Mouse (Mus musculus): ENCODE measurements around the gene Sh3pxd2a. TPM values are rescaled to one million over a fixed set of nuclear protein-coding genes. Genes with fewer than 3 reads are reported as not detected.

Gene Sh3pxd2a
- polyA plus RNA-seq, 1 experiment from 2014 or later = 3.9 TPM

DNA sequence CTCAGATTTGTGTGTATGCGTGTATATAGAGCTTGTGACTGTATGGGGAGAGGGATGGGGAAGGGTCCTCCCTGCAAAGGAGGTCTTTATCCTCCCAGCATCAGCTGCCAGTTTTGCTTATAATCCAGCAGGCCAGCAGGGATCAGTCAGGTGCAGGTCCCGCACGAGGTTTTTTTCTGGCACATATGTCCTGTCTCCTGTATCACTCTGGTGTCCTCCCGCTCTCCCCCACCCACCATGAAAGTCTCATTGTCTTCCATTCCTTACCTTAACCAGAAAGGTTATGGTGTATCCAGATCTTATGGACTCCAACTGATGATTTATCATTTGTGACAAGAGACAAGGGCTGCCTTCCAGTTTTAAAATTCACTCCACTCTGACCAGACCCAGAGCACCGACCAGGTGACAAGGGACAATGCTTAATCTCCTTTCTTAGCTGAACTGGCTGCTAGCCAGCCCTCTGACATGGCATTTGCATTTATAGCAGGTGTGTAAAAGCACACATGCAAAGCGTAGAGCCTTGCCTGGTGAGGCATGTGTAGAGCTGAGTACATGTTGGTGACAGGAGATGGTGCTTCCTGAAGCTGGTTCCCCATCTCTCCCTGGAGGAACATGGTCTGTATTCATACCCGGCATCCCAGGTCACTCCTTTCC, 242.6 kb downstream of the Sh3pxd2a start:
- WGBS = 79% methylated on average over 7 of the region's 7 CpGs
- no peak for DNase-seq (ENCODE audit: low spot score)

GRCm38 (mm10) chr19:47221006-47221405, 243.2 kb downstream of the Sh3pxd2a start:
- Histone ChIP-seq H3K27me3 (ENCODE audit: insufficient read depth, poor library complexity, severe bottlenecking) (peaks cover 4% of the 10 kb centered on the region), H3K4me3 (no peak overlapping the region), H3K36me3 (no peaks in the 10 kb centered on the region), H3K27ac (no peak overlapping the region), H3K4me1 (peaks cover 27% of the 10 kb centered on the region), H3K9me3 (no peaks in the 10 kb centered on the region)
- DNase-seq (ENCODE audit: low spot score) = no peak
- WGBS = 78% methylated on average over 4 of the region's 4 CpGs

More for the DNA sequence above, 242.6 kb downstream of the Sh3pxd2a start:
- no peaks in the 10 kb centered on the region for H3K9me3 ChIP-seq
- H3K4me1 ChIP-seq = peaks cover 27% of the 10 kb centered on the region
- H3K27me3 ChIP-seq (ENCODE audit: insufficient read depth, poor library complexity, severe bottlenecking) = peaks cover 4% of the 10 kb centered on the region
- H3K4me3 ChIP-seq = no peak overlapping the region
- H3K36me3 ChIP-seq = no peaks in the 10 kb centered on the region
- H3K27ac ChIP-seq = no peak overlapping the region

DNA sequence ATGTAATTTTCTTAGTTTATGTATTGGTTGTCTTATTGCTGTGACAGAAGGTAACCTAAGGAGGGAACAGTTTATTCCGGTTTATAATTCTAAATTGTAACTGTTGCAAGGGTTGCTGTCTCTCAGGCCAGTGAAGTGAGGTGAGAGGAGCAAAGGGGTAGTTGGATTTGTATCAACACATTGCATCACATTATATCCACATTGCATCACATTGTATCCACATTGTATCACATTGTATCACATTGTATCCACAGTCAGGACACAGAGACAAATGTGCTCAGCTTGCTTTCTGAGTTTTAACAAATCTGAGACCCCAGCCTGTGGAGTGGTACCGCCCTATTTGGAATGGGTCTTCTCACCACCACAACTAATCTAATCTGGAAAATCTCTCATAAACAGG, 244.0 kb downstream of the Sh3pxd2a start:
- WGBS = 87% methylated on average over 2 of the region's 2 CpGs
- H3K4me3 ChIP-seq = no peak overlapping the region
- no peaks in the 10 kb centered on the region for H3K9me3 ChIP-seq
- no peaks in the 10 kb centered on the region for H3K36me3 ChIP-seq
- H3K27ac ChIP-seq = no peak overlapping the region
- H3K4me1 ChIP-seq = peaks cover 27% of the 10 kb centered on the region
- DNase-seq (ENCODE audit: low spot score) = no peak
- H3K27me3 ChIP-seq (ENCODE audit: insufficient read depth, poor library complexity, severe bottlenecking) = peaks cover 4% of the 10 kb centered on the region; the same call in 1 of the 2 replicates

DNA sequence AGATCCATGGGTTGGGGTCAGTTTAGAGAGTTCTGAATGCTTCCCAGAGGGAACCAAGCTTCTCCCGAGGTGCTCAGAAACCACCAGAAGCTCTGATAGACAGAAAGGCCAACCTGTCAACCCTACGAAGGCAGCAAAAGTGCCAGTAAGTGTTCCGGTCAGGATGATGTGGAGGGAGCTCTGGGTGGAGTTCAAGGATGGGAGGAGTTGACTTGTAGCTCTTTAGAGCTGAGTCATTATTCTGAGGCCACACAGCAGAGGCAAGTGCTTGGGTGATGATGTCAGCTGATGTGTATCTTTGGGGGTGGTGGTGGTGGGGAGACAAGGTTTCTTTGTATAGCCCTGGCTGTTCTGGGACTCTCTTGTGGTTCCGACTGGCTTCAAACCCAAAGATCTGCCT, 244.6 kb downstream of the Sh3pxd2a start:
- Histone ChIP-seq H3K4me3 (no peak overlapping the region), H3K4me1 (peaks cover 27% of the 10 kb centered on the region), H3K36me3 (no peaks in the 10 kb centered on the region), H3K9me3 (no peaks in the 10 kb centered on the region), H3K27me3 (ENCODE audit: insufficient read depth, poor library complexity, severe bottlenecking) (peaks cover 4% of the 10 kb centered on the region; the same call in 1 of the 2 replicates), H3K27ac (no peak overlapping the region)
- no peak for DNase-seq (ENCODE audit: low spot score)
- 70% methylated on average over 4 of the region's 4 CpGs for WGBS

GRCm38 (mm10) chr19:47216766-47217165, 247.4 kb downstream of the Sh3pxd2a start:
- no peak for DNase-seq (ENCODE audit: low spot score)
- H3K27ac ChIP-seq = no peak overlapping the region
- H3K27me3 ChIP-seq (ENCODE audit: insufficient read depth, poor library complexity, severe bottlenecking) = peaks cover 4% of the 10 kb centered on the region; the same call in 1 of the 2 replicates
- H3K4me3 ChIP-seq = no peak overlapping the region
- 84% methylated on average over 5 of the region's 5 CpGs for WGBS
- H3K9me3 ChIP-seq = no peaks in the 10 kb centered on the region
- no peaks in the 10 kb centered on the region for H3K36me3 ChIP-seq
- H3K4me1 ChIP-seq = 0 out of 2 replicates have a peak, but pooled peaks cover 16% of the 10 kb centered on the region

DNA sequence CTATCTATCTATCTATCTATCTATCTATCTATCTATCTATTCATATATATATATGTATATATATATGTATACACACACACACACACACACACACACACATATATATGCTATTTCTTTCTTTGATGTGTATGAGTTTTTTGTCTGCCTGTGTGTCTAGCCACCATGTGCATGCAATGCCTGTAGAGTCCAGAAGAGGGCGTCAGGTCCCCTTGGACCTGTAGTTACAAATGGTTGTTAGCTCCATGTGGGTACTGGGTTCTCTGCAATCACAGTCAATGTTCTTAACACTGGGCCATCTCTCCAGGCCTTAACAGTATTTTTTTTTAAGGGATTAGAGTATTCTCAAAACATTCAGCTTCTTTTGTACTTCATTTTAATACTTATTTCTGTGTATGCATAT, 250.7 kb downstream of the Sh3pxd2a start:
- Histone ChIP-seq H3K27ac (no peak overlapping the region), H3K36me3 (no peaks in the 10 kb centered on the region), H3K4me1 (0 out of 2 replicates have a peak, but pooled peaks cover 4% of the 10 kb centered on the region), H3K4me3 (no peak overlapping the region), H3K9me3 (no peaks in the 10 kb centered on the region), H3K27me3 (ENCODE audit: insufficient read depth, poor library complexity, severe bottlenecking) (no peaks in the 10 kb centered on the region)
- no peak for DNase-seq (ENCODE audit: low spot score)
- WGBS = 60% methylated on average over 1 of the region's 1 CpGs

GRCm38 (mm10) chr19:47212401-47212800, 251.8 kb downstream of the Sh3pxd2a start:
- Histone ChIP-seq H3K36me3 (no peaks in the 10 kb centered on the region), H3K4me1 (no peaks in the 10 kb centered on the region), H3K4me3 (no peak overlapping the region), H3K9me3 (no peaks in the 10 kb centered on the region), H3K27ac (no peak overlapping the region), H3K27me3 (ENCODE audit: insufficient read depth, poor library complexity, severe bottlenecking) (no peaks in the 10 kb centered on the region)
- WGBS = 84% methylated on average over 7 of the region's 7 CpGs
- no peak for DNase-seq (ENCODE audit: low spot score)

- no peak overlapping the region for H3K4me3 ChIP-seq
- WGBS = 75% methylated on average over 10 of the region's 10 CpGs
- H3K9me3 ChIP-seq = no peaks in the 10 kb centered on the region
- no peak for DNase-seq (ENCODE audit: low spot score)
- H3K27ac ChIP-seq = no peak overlapping the region
- no peaks in the 10 kb centered on the region for H3K4me1 ChIP-seq
- H3K27me3 ChIP-seq (ENCODE audit: insufficient read depth, poor library complexity, severe bottlenecking) = no peaks in the 10 kb centered on the region
- H3K36me3 ChIP-seq = no peaks in the 10 kb centered on the region
These were observed 252.4 kb downstream of the Sh3pxd2a start for GRCm38 (mm10) chr19:47211609-47212312.

DNA sequence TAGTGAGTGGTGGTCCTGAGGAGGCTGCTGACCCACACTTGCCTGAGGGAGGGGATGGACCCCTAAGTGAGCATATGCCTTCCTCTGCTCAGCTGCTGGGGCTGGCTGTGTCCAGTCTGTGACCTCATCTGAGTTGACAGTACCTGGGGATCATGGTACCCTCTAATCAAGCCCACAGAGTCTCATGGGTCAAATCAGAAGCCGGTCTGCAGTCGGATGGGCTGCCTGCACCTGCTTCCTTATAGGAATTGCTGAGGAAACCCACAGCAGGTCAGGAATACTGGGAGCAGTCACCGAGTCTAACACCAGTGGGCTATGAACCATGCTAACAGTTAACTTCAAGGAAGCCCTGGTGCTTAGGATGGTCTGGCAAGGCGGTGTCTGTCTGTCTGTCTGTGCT, 253.8 kb downstream of the Sh3pxd2a start:
- no peak overlapping the region for H3K4me3 ChIP-seq
- H3K4me1 ChIP-seq = no peaks in the 10 kb centered on the region
- no peaks in the 10 kb centered on the region for H3K36me3 ChIP-seq
- no peak for DNase-seq (ENCODE audit: low spot score)
- H3K9me3 ChIP-seq = no peaks in the 10 kb centered on the region
- no peak overlapping the region for H3K27ac ChIP-seq
- 83% methylated on average over 4 of the region's 4 CpGs for WGBS
- H3K27me3 ChIP-seq (ENCODE audit: insufficient read depth, poor library complexity, severe bottlenecking) = 0 out of 2 replicates have a peak, but pooled peaks cover 4% of the 10 kb centered on the region

Small RNAs within 50 kb of the gene (microRNA-seq; reads per million reads assigned to microRNA genes)
- gene Mir6995 = not detected

Other genes with a start within 250 kb of the Sh3pxd2a start
- 42.2 and 53.8 TPM in 2 replicates for gene Stn1, start 73.1 kb upstream of the Sh3pxd2a start, polyA plus RNA-seq (2016; fragmentation: Nextera tagmentation; extraction: Ambion mirVana)
- 7.8 and 10.1 TPM in 2 replicates for gene Slk, start 115.3 kb upstream of the Sh3pxd2a start, polyA plus RNA-seq (2016; fragmentation: Nextera tagmentation; extraction: Ambion mirVana)
- 0.43 and 0.63 TPM in 2 replicates for gene Col17a1, start 227.7 kb upstream of the Sh3pxd2a start, polyA plus RNA-seq (2016; fragmentation: Nextera tagmentation; extraction: Ambion mirVana)

All from heart, embryonic 10.5 days (tissue).